Mouse (Mus musculus) midbrain, embryonic 11.5 days (tissue): Measurements from ENCODE around the gene Guk1. TPM values are rescaled to one million over a fixed set of nuclear protein-coding genes. Genes with fewer than 3 reads are reported as not detected.
A peak's percentile ranks its signal among the peaks of the same experiment; 100 is the strongest.
"Not testable (repeated sequence)": the region's sequence is repeated elsewhere in the genome, so short reads cannot be mapped to it uniquely, and the experiment has no call there.

Source experiments
- ATAC-seq: fragments of 200-750 bp; cut with Nextera tagmentation; 2 replicates; pipeline ENCODE4 v1.8.0; 2017; ENCODE audit warnings: moderate TSS enrichment, moderate library complexity; ENCODE audit not compliant: low FRiP score
- DNase-seq: peaks from one replicate; pipeline ENCODE4 v3.0.0; 2015; ENCODE audit warnings: low spot score; ENCODE audit errors: missing footprints
- H3K27ac ChIP-seq: fragments of 300-500 bp; sonication (generic); 2 replicates; pipeline ENCODE4 v1.5.1; 2014; ENCODE audit warnings: low read depth, low read length
- H3K27me3 ChIP-seq: fragments of 300-500 bp; sonication (generic); 2 replicates; pipeline ENCODE4 v1.6.1; 2014; ENCODE audit warnings: mild to moderate bottlenecking, low read length, moderate library complexity, mixed read lengths; ENCODE audit not compliant: control insufficient read depth, insufficient read depth
- H3K36me3 ChIP-seq: fragments of 300-500 bp; sonication (generic); 2 replicates; pipeline ENCODE4 v1.6.1; 2014; ENCODE audit warnings: mild to moderate bottlenecking, low read length, moderate library complexity, mixed read lengths; ENCODE audit not compliant: control insufficient read depth, insufficient read depth
- H3K4me1 ChIP-seq: fragments of 300-500 bp; sonication (generic); 2 replicates; pipeline ENCODE4 v1.6.1; 2014; ENCODE audit warnings: low read length; ENCODE audit not compliant: control insufficient read depth, insufficient read depth
- H3K4me2 ChIP-seq: fragments of 300-500 bp; sonication (generic); 2 replicates; pipeline ENCODE4 v1.6.1; 2014; ENCODE audit warnings: mild to moderate bottlenecking, moderate library complexity
- H3K4me3 ChIP-seq: fragments of 300-500 bp; sonication (generic); 2 replicates; pipeline ENCODE4 v1.5.1; 2014; ENCODE audit warnings: low read depth, low read length
- H3K9ac ChIP-seq: fragments of 300-500 bp; sonication (generic); 2 replicates; pipeline ENCODE4 v1.6.1; 2014; ENCODE audit warnings: low read length
- H3K9me3 ChIP-seq: fragments of 300-500 bp; sonication (generic); 2 replicates; pipeline ENCODE4 v1.6.1; 2016; ENCODE audit warnings: low read length; ENCODE audit not compliant: control insufficient read depth
- WGBS: fragments of 180-500 bp; shearing (Covaris S2); extraction: QIAGEN DNeasy Blood & Tissue Kit; methylation state at CpG from one replicate; pipeline ENCODE4 v1.1.7; 2014; 5-methylcytosine and 5-hydroxymethylcytosine counted together
- polyA plus RNA-seq: library from polyadenylated mRNA; unstranded; fragments of >200 nt; fragmentation: Nextera tagmentation; extraction: Ambion mirVana; gene quantifications from 2 replicates; pipeline ENCODE4 v1.2.1, GENCODE M21; 2014

Guk1 gene
- polyA plus RNA-seq, 1 experiment from 2014 or later = 96.6 TPM

DNA sequence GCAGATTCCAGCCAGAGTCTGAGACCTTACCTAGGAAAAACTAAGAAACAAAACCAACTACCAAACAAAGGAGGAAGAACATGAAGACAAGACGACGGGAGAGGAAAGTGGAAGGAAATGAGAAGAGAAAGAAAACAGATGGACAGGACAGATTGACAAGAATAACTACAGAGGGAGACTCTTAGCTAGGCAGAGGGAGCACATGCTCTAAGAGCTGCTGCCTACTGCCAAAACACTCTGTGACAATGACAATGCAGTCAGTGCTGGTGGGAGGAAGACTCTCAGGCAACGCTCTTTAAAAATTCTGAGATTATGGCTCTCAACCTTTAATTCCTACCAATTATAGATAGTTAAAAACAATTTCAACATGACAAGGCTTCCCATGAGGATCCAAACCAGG, 24.9 kb upstream of the Guk1 start:
- Histone ChIP-seq H3K27ac (no peak overlapping the region), H3K27me3 (no peaks in the 10 kb centered on the region), H3K4me2 (no peak overlapping the region), H3K4me3 (no peak overlapping the region), H3K9me3 (no peaks in the 10 kb centered on the region), H3K9ac (no peak overlapping the region), H3K36me3 (0 out of 2 replicates have a peak, but pooled peaks cover 2% of the 10 kb centered on the region), H3K4me1 (no peaks in the 10 kb centered on the region)
- 91% methylated on average over 3 of the region's 3 CpGs for WGBS
- ATAC-seq (no peak), DNase-seq (no peak)

DNA sequence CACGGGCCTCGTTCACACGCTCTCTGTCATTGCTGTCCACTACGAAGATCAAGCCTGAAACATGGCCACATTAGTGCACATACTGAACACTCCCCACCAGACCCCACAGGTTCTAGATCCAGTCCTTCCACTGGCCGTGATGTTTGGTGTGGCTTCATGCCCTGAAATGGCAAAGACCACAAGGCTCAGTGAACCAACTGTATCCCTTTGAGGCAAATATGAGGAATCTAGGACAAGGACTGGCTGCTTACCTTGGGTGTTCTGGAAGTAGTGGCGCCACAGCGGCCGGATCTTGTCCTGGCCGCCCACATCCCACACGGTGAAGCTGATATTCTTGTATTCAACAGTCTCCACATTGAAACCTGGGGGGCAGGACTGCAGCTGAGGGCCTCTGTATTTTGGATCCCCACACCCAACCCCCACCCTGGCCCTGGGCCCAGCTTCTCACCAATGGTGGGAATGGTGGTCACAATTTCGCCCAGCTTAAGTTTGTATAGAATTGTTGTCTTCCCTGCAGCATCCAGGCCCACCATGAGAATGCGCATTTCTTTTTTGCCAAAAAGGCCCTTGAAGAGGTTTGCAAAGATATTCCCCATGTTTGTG, 21.0 kb upstream of the Guk1 start:
- Histone ChIP-seq H3K9ac (no peak overlapping the region), H3K36me3 (peaks cover 12% of the 10 kb centered on the region), H3K27ac (no peak overlapping the region), H3K4me2 (no peak overlapping the region), H3K4me1 (peaks cover 14% of the 10 kb centered on the region), H3K27me3 (no peaks in the 10 kb centered on the region), H3K4me3 (no peak overlapping the region), H3K9me3 (no peaks in the 10 kb centered on the region)
- 92% methylated on average over 12 of the region's 12 CpGs for WGBS
- no peak for ATAC-seq
- no peak for DNase-seq

DNA sequence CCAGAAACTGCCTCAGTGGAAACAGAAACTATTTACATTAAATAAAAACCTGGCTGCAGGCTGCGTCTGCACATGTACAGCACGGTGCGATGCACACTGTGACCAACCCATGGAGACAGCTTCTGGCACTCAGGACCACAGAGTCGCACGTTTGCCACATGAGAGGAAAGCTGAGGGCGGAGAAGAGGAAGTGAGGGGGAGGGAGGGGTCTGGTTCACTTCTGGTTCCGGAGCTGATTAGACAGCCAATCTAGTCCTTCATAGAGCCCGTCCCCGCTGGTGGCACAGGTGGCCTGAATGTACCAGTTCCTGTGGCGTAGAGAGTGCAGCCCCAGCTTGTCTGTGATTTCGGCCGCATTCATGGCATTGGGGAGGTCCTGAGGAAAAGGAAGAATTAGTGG, 20.3 kb upstream of the Guk1 start:
- H3K27ac ChIP-seq, H3K27me3 ChIP-seq, DNase-seq, H3K9ac ChIP-seq, H3K9me3 ChIP-seq, H3K4me2 ChIP-seq, H3K4me3 ChIP-seq, ATAC-seq: not testable (repeated sequence)
- Histone ChIP-seq H3K36me3 (peaks cover 12% of the 10 kb centered on the region), H3K4me1 (peaks cover 19% of the 10 kb centered on the region)
- WGBS = 88% methylated on average over 12 of the region's 12 CpGs

DNA sequence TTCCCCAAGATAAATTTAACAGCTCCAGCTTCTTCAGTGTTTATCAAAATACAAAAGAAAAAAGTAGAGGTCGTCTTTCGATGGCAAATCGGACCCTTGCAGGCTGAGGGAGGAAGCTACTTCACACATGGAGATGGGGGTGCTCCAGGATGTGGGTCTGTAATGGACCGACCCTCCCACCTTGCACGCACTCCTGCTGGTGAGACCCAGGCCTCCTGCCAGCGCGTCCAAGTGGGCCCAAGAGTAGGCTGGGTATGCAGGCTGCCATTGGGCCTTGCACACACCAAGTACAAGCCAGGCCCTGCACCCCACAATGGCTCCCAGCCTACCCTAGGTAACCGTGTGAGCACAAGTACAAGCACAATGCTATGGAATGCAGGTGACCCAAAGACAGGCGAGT, 19.5 kb upstream of the Guk1 start:
- H3K9me3 ChIP-seq, H3K27me3 ChIP-seq, H3K27ac ChIP-seq, H3K4me2 ChIP-seq, ATAC-seq, DNase-seq, H3K9ac ChIP-seq, H3K4me3 ChIP-seq: not testable (repeated sequence)
- peaks cover 19% of the 10 kb centered on the region for H3K4me1 ChIP-seq
- peaks cover 12% of the 10 kb centered on the region for H3K36me3 ChIP-seq
- WGBS = 92% methylated on average over 9 of the region's 9 CpGs

DNA sequence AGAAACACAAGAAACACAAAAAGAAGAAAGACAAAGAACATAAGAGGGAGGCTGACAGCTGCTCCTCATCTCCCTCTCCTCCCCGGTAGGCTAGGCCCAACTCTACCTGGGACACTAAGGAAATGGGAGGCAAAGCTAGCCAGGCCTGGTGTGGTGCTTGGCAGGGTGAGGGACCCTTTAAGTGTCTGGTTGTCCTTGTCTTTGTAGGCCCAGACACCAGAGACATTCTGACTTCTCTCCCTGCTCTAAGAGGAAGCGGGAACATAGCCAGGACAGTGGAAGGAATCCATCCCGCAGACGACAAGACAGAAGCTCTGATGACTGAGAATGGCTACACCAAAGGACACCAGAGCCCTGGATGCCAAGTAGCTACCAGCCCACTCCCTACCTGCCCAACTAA, 18.0 kb upstream of the Guk1 start:
- H3K4me3 ChIP-seq = no peak overlapping the region
- 91% methylated on average over 4 of the region's 4 CpGs for WGBS
- no peak overlapping the region for H3K9ac ChIP-seq
- no peaks in the 10 kb centered on the region for H3K9me3 ChIP-seq
- H3K36me3 ChIP-seq = peaks cover 14% of the 10 kb centered on the region
- ATAC-seq (no peak), DNase-seq (peak; percentile 85)
- no peaks in the 10 kb centered on the region for H3K27me3 ChIP-seq
- H3K4me1 ChIP-seq = peaks cover 19% of the 10 kb centered on the region
- H3K4me2 ChIP-seq = no peak overlapping the region
- no peak overlapping the region for H3K27ac ChIP-seq

DNA sequence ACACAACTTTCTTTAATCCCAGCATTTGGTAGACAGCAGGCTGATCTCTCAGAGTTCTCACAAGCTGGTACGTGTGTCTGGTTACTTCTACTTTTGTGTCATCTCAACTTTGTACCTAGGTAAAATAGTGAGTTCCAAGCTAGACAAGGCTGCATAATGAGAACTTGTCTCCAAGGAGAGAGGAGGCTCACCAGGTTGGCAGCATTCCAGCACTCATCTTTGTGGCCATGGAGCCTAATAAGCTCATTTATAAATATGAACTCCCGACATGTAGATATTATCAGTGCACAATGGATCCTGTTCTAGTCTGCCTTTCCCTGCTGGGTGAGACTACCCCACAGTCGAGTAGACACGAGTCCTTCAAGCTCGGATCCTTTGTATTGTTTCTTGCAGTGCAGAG, 17.6 kb upstream of the Guk1 start:
- peak; percentile 81 for DNase-seq
- H3K27me3 ChIP-seq = no peaks in the 10 kb centered on the region
- no peak for ATAC-seq
- 81% methylated on average over 5 of the region's 5 CpGs for WGBS
- H3K27ac ChIP-seq = no peak overlapping the region
- H3K9ac ChIP-seq = no peak overlapping the region
- H3K9me3 ChIP-seq = no peaks in the 10 kb centered on the region
- peaks cover 14% of the 10 kb centered on the region for H3K36me3 ChIP-seq
- H3K4me2 ChIP-seq = peak overlapping the region; percentile 86
- 0 out of 2 replicates have a peak overlapping the region, but pooled peaks have one; percentile 93 for H3K4me3 ChIP-seq
- H3K4me1 ChIP-seq = peaks cover 19% of the 10 kb centered on the region

DNA sequence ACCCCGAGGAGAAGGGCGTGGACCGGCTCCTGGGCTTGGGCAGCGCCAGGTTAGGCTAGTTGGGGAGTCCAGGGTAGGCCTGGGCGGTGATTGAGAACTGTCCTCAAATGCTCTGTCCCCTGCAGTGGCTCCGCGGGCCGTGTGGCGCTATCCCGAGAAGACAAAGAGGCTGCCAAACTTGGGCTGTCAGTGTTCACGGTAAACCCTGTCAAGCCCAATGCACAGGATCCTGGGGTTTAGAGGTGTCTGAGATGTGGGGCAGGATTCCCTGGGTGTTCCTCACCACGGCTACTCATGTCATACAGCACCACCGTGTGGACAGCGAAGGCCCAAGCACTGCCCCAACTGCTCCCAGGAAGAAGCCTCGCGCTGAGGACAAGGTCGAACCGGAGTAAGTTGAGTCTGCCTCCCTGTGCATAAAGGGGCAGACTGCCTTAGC, 17.0 kb upstream of the Guk1 start:
- H3K9ac ChIP-seq = peak overlapping the region; percentile 92
- H3K27ac ChIP-seq = 0 out of 2 replicates have a peak overlapping the region, but pooled peaks have one; percentile 78
- H3K4me2 ChIP-seq = peak overlapping the region; percentile 86
- WGBS = 10% methylated on average over 18 of the region's 18 CpGs
- no peaks in the 10 kb centered on the region for H3K27me3 ChIP-seq
- H3K4me3 ChIP-seq = peak overlapping the region; percentile 93
- peaks cover 14% of the 10 kb centered on the region for H3K36me3 ChIP-seq
- H3K9me3 ChIP-seq = no peaks in the 10 kb centered on the region
- H3K4me1 ChIP-seq = peaks cover 19% of the 10 kb centered on the region
- ATAC-seq = peak; percentile 43
- peak; percentile 96 for DNase-seq

DNA sequence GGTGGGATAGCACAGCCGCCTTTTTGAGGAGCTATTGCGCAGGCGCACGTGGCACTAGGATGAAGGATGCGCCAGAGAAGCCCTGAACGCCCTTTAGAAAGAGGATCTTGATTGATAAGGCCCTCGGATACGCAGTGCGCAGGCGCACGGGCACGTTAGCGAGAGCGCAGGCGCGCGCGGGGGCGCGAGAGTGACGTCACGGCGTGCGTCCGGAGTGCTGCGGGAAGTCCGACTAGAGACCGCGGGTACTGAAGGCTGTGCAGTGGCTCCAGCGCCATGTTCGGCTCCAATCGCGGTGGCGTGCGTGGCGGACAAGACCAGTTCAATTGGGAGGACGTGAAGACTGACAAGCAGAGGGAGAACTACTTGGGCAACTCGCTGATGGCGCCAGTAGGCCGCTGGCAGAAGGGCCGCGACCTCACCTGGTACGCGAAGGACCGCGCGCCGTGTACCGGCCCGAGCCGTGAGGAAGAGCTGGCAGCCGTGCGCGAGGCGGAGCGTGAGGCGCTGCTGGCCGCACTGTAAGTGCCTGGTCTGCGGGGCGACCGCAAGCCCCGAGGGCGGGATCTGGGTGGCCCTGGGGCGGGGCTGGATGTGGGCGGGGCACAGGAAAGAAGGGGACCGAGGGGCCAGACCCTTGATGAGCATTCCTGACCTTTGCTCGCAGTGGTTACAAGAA, 16.3 kb upstream of the Guk1 start, which contains the start of gene 2310033P09Rik:
2310033P09Rik (plus strand) TSS at position 169 of the 679 bp plus-strand sequence.
- peak; percentile 87 for ATAC-seq
- under 1% methylated on average over 67 of the region's 67 CpGs for WGBS

More for the DNA sequence above, 16.3 kb upstream of the Guk1 start, which contains the start of gene 2310033P09Rik:
- Histone ChIP-seq H3K9ac (peak within 1 kb of the TSS; percentile 92), H3K4me1 (peaks cover 19% of the 10 kb centered on the region), H3K27ac (peak within 1 kb of the TSS; percentile 78), H3K4me3 (peak within 1 kb of the TSS; percentile 93), H3K9me3 (no peaks in the 10 kb centered on the region), H3K4me2 (peak within 1 kb of the TSS; percentile 86), H3K36me3 (peaks cover 14% of the 10 kb centered on the region), H3K27me3 (no peaks in the 10 kb centered on the region)
- peak; percentile 100 for DNase-seq
